Mouse (Mus musculus): Measurements from ENCODE around the gene Fmo2. TPM values are rescaled to one million over a fixed set of nuclear protein-coding genes. Genes with fewer than 3 reads are reported as not detected.

Gene Fmo2
- total and polyA plus RNA-seq, 3 experiments = not detected

- Histone ChIP-seq H3K9ac (ENCODE audit: control insufficient read depth, low read depth, low read length, poor library complexity, severe bottlenecking) (no peak overlapping the region), H3K27me3 (ENCODE audit: control insufficient read depth in 1 of 2, insufficient read depth in 2 of 2, low read length in 2 of 2) (no peaks in the 10 kb centered on the region), H3K36me3 (ENCODE audit: control insufficient read depth in 1 of 2, insufficient read depth in 2 of 2, low read length in 2 of 2) (no peaks in the 10 kb centered on the region), H3K27ac (ENCODE audit: control insufficient read depth, low read depth, low read length) (no peak overlapping the region), H3K9me3 (replicated peaks; ENCODE audit: insufficient read depth, low read length) (no peaks in the 10 kb centered on the region), H3K4me1 (ENCODE audit: control insufficient read depth in 1 of 2, insufficient read depth in 2 of 2, low read length in 2 of 2) (no peaks in the 10 kb centered on the region), H3K4me3 (ENCODE audit: control insufficient read depth in 1 of 2, insufficient read depth in 1 of 2, low read depth in 2 of 2, low read length in 2 of 2) (no peak overlapping the region), H3K79me2 (ENCODE audit: control insufficient read depth, insufficient read depth, low read length, poor library complexity) (no peaks in the 10 kb centered on the region)
- TF ChIP-seq ETS1 (IDR thresholded peaks at IDR 0.05; ENCODE audit: low read depth, low read length) (no peak), SMC3 (IDR thresholded peaks at IDR 0.05; ENCODE audit: low read depth, low read length) (no peak), NRF1 (IDR thresholded peaks at IDR 0.05; ENCODE audit: insufficient read depth, low read depth, low read length, poor library complexity, severe bottlenecking) (no peak), HCFC1 (IDR thresholded peaks at IDR 0.05; ENCODE audit: low read depth, low read length) (no peak), E2F4 (IDR thresholded peaks at IDR 0.05; ENCODE audit: borderline replicate concordance, low read depth, low read length) (no peak), GABPA (IDR thresholded peaks at IDR 0.05; ENCODE audit: low read depth, low read length) (no peak), ZMIZ1 (IDR thresholded peaks at IDR 0.05; ENCODE audit: low read depth, low read length) (no peak), ZNF384 (IDR thresholded peaks at IDR 0.05; ENCODE audit: low read depth, low read length) (no peak), POLR2AphosphoS5 (IDR thresholded peaks at IDR 0.05; ENCODE audit: borderline replicate concordance, low read depth, low read length) (no peak), MXI1 (IDR thresholded peaks at IDR 0.05; ENCODE audit: low read depth, low read length) (no peak), SIN3A (IDR thresholded peaks at IDR 0.05; ENCODE audit: low read length) (no peak), ZKSCAN1 (IDR thresholded peaks at IDR 0.05; ENCODE audit: low read depth, low read length) (no peak), NELFE (IDR thresholded peaks at IDR 0.05; ENCODE audit: low read depth, low read length) (no peak), POLR2AphosphoS2 (IDR thresholded peaks at IDR 0.05; ENCODE audit: low read length) (no peak), TAL1 (IDR thresholded peaks at IDR 0.05; ENCODE audit: low read length) (no peak), GATA1 (IDR thresholded peaks at IDR 0.05; ENCODE audit: low read depth, low read length) (no peak), TCF12 (IDR thresholded peaks at IDR 0.05; ENCODE audit: low read depth, low read length) (no peak), JUND (IDR thresholded peaks at IDR 0.05; ENCODE audit: low read depth, low read length) (no peak), MYB (IDR thresholded peaks at IDR 0.05; ENCODE audit: low read depth, low read length) (no peak)
- no peak for DNase-seq (ENCODE audit: low read depth, low spot score)
Observed at GRCm38 (mm10) chr1:162853812-162854482, 44.6 kb downstream of the Fmo2 start.

GRCm38 (mm10) chr1:162847554-162847953, 51.0 kb downstream of the Fmo2 start:
- Histone ChIP-seq H3K36me3 (ENCODE audit: control insufficient read depth in 1 of 2, insufficient read depth in 2 of 2, low read length in 2 of 2) (no peaks in the 10 kb centered on the region), H3K4me1 (ENCODE audit: control insufficient read depth in 1 of 2, insufficient read depth in 2 of 2, low read length in 2 of 2) (no peaks in the 10 kb centered on the region), H3K4me3 (ENCODE audit: control insufficient read depth in 1 of 2, insufficient read depth in 1 of 2, low read depth in 2 of 2, low read length in 2 of 2) (no peak overlapping the region), H3K9me3 (replicated peaks; ENCODE audit: insufficient read depth, low read length) (no peaks in the 10 kb centered on the region), H3K27me3 (ENCODE audit: control insufficient read depth in 1 of 2, insufficient read depth in 2 of 2, low read length in 2 of 2) (no peaks in the 10 kb centered on the region), H3K27ac (ENCODE audit: control insufficient read depth, low read depth, low read length) (no peak overlapping the region), H3K9ac (ENCODE audit: control insufficient read depth, low read depth, low read length, poor library complexity, severe bottlenecking) (no peak overlapping the region), H3K79me2 (ENCODE audit: control insufficient read depth, insufficient read depth, low read length, poor library complexity) (no peaks in the 10 kb centered on the region)
- TF ChIP-seq E2F4 (IDR thresholded peaks at IDR 0.05; ENCODE audit: borderline replicate concordance, low read depth, low read length) = no peak
- no peak for TF ChIP-seq ETS1 (IDR thresholded peaks at IDR 0.05; ENCODE audit: low read depth, low read length)
- TF ChIP-seq CHD2 (IDR thresholded peaks at IDR 0.05; ENCODE audit: low read length) = no peak
- DNase-seq (ENCODE audit: low read depth, low spot score) = no peak

Data from MEL (cell line).